In genomic region chr6:116651437-116652118, GRCm38 (mm10) we compare ENCODE assay signal across 8 mouse cellular contexts. TPM values are rescaled to one million over a fixed set of nuclear protein-coding genes. Genes with fewer than 3 reads are reported as not detected.
DNase-seq lines count a peak whose midpoint lies in the region; ATAC-seq and TF ChIP-seq lines count a peak whose summit lies in the region.

No protein-coding gene starts in this region.

- no peak overlapping the region for H3K4me3 ChIP-seq in midbrain, postnatal 0 days (ENCODE audit: low read depth, low read length)
- H3K4me3 ChIP-seq in midbrain, embryonic 10.5 days = no peak overlapping the region
- peak overlapping the region; percentile 24 for H3K4me3 ChIP-seq in kidney, postnatal 0 days (replicated peaks; ENCODE audit: low read depth, low read length)
- H3K4me3 ChIP-seq in forebrain, embryonic 15.5 days = no peak overlapping the region

- no peak overlapping the region for H3K27ac ChIP-seq in midbrain, postnatal 0 days (ENCODE audit: low read depth, low read length)
- H3K27ac ChIP-seq in midbrain, embryonic 10.5 days (replicated peaks) = no peak overlapping the region
- no peak overlapping the region for H3K27ac ChIP-seq in kidney, postnatal 0 days
- no peak overlapping the region for H3K27ac ChIP-seq in forebrain, embryonic 15.5 days (replicated peaks)

- no peak for DNase-seq in midbrain, postnatal 0 days (ENCODE audit: low spot score)
- DNase-seq in midbrain, embryonic 10.5 days (ENCODE audit: low spot score) = no peak
- DNase-seq in heart, adult 9 months (ENCODE audit: low spot score in 2 of 2) = peak; percentile 64 to 67
- DNase-seq in kidney, postnatal 0 days (ENCODE audit: low spot score) = peak; percentile 47
- peak; percentile 76 to 78 for DNase-seq in lung, postnatal 4 days
- no peak for DNase-seq in layer of hippocampus, postnatal 10 days (ENCODE audit: low spot score in 2 of 2)
- no peak for DNase-seq in cerebellum, adult 8-10 months

- peak; percentile 43 for TF ChIP-seq CTCF in midbrain, postnatal 0 days (IDR thresholded peaks at IDR 0.05)
- TF ChIP-seq CTCF in kidney, postnatal 0 days (IDR thresholded peaks at IDR 0.05; ENCODE audit: low read depth) = peak; percentile 66

- ATAC-seq in midbrain, postnatal 0 days (ENCODE audit: low FRiP score) = no peak
- ATAC-seq in kidney, postnatal 0 days (replicated peaks; ENCODE audit: low FRiP score, low read depth) = no peak
- ATAC-seq in forebrain, embryonic 15.5 days (replicated peaks) = no peak

- H3K36me3 ChIP-seq in midbrain, postnatal 0 days (ENCODE audit: insufficient read depth, low read length) = no peaks in the 10 kb centered on the region
- peaks cover 9% of the 10 kb centered on the region for H3K36me3 ChIP-seq in midbrain, embryonic 10.5 days
- H3K36me3 ChIP-seq in kidney, postnatal 0 days (ENCODE audit: insufficient read depth, low read length) = no peaks in the 10 kb centered on the region
- no peaks in the 10 kb centered on the region for H3K36me3 ChIP-seq in forebrain, embryonic 15.5 days

- no peaks in the 10 kb centered on the region for H3K4me1 ChIP-seq in midbrain, postnatal 0 days (ENCODE audit: insufficient read depth, low read length)
- no peaks in the 10 kb centered on the region for H3K4me1 ChIP-seq in midbrain, embryonic 10.5 days
- H3K4me1 ChIP-seq in kidney, postnatal 0 days (replicated peaks; ENCODE audit: insufficient read depth, low read length) = peaks cover 11% of the 10 kb centered on the region; the same call in 1 of the 2 replicates
- H3K4me1 ChIP-seq in forebrain, embryonic 15.5 days = no peaks in the 10 kb centered on the region

- H3K27me3 ChIP-seq in midbrain, postnatal 0 days (ENCODE audit: insufficient read depth, low read length) = no peaks in the 10 kb centered on the region
- H3K27me3 ChIP-seq in midbrain, embryonic 10.5 days (ENCODE audit: low read depth, poor library complexity, severe bottlenecking) = no peaks in the 10 kb centered on the region
- H3K27me3 ChIP-seq in kidney, postnatal 0 days (ENCODE audit: insufficient read depth, low read length) = no peaks in the 10 kb centered on the region
- H3K27me3 ChIP-seq in forebrain, embryonic 15.5 days = no peaks in the 10 kb centered on the region

- H3K4me2 ChIP-seq in midbrain, postnatal 0 days (ENCODE audit: low read depth, low read length, poor library complexity, severe bottlenecking) = no peak overlapping the region
- H3K4me2 ChIP-seq in kidney, postnatal 0 days (ENCODE audit: low read length) = peak overlapping the region; percentile 34
- no peak overlapping the region for H3K4me2 ChIP-seq in forebrain, embryonic 15.5 days (replicated peaks)

- WGBS in midbrain, postnatal 0 days = 78% methylated on average over 20 of the region's 20 CpGs
- WGBS in midbrain, embryonic 10.5 days = 79% methylated on average over 20 of the region's 20 CpGs
- 67% methylated on average over 20 of the region's 20 CpGs for WGBS in kidney, postnatal 0 days
- 82% methylated on average over 20 of the region's 20 CpGs for WGBS in forebrain, embryonic 15.5 days

- H3K9me3 ChIP-seq in midbrain, postnatal 0 days (ENCODE audit: low read length) = no peaks in the 10 kb centered on the region
- no peaks in the 10 kb centered on the region for H3K9me3 ChIP-seq in midbrain, embryonic 10.5 days (replicated peaks)
- no peaks in the 10 kb centered on the region for H3K9me3 ChIP-seq in kidney, postnatal 0 days (replicated peaks; ENCODE audit: low read length)
- H3K9me3 ChIP-seq in forebrain, embryonic 15.5 days = no peaks in the 10 kb centered on the region

- H3K9ac ChIP-seq in midbrain, postnatal 0 days (replicated peaks; ENCODE audit: low read length, poor library complexity, severe bottlenecking) = no peak overlapping the region
- peak overlapping the region; percentile 32; the same call in 1 of the 2 replicates for H3K9ac ChIP-seq in kidney, postnatal 0 days (ENCODE audit: low read depth, low read length)
- no peak overlapping the region for H3K9ac ChIP-seq in forebrain, embryonic 15.5 days (replicated peaks)

RNA-seq across cellular contexts. Expression of gene Depp1, which starts 1.2 kb away (rescaled TPM):
- 1.4 and 5.0 TPM in 2 replicates for total RNA-seq in midbrain, postnatal 0 days (2014; rRNA removed)
- polyA plus RNA-seq in midbrain, postnatal 0 days (2015; fragmentation: Nextera tagmentation; extraction: Ambion mirVana) = 3.1 TPM in 2 replicates
- 8.6 and 9.2 TPM in 2 replicates for polyA plus RNA-seq in midbrain, embryonic 10.5 days (2016; fragmentation: Nextera tagmentation; extraction: Ambion mirVana)
- polyA plus RNA-seq in kidney, postnatal 0 days (2015; fragmentation: Nextera tagmentation; extraction: Ambion mirVana) = 35.6 and 36.8 TPM in 2 replicates
- 1 to 10 TPM; 1.7 to 3.9 TPM for total RNA-seq in layer of hippocampus, postnatal 10 days (2021)
- 7.2 and 8.1 TPM in 2 replicates for polyA plus RNA-seq in forebrain, embryonic 15.5 days (2015; fragmentation: Nextera tagmentation; extraction: Ambion mirVana)

RNA-seq across cellular contexts. Expression of gene Rassf4, which starts 22.2 kb away (rescaled TPM):
- total RNA-seq in midbrain, postnatal 0 days (2014; rRNA removed) = 6.7 and 7.0 TPM in 2 replicates
- polyA plus RNA-seq in midbrain, postnatal 0 days (2015; fragmentation: Nextera tagmentation; extraction: Ambion mirVana) = 8.1 and 10.4 TPM in 2 replicates
- 35.0 and 35.7 TPM in 2 replicates for polyA plus RNA-seq in midbrain, embryonic 10.5 days (2016; fragmentation: Nextera tagmentation; extraction: Ambion mirVana)
- 2.9 and 3.6 TPM in 2 replicates for polyA plus RNA-seq in kidney, postnatal 0 days (2015; fragmentation: Nextera tagmentation; extraction: Ambion mirVana)
- total RNA-seq in layer of hippocampus, postnatal 10 days (2021) = 1 to 10 TPM; 4.3 to 4.8 TPM
- polyA plus RNA-seq in forebrain, embryonic 15.5 days (2015; fragmentation: Nextera tagmentation; extraction: Ambion mirVana) = 9.9 and 10.2 TPM in 2 replicates

RNA-seq across cellular contexts. Expression of gene Zfp422, which starts 22.8 kb away (rescaled TPM):
- total RNA-seq in midbrain, postnatal 0 days (2014; rRNA removed) = 62.8 and 64.5 TPM in 2 replicates
- polyA plus RNA-seq in midbrain, postnatal 0 days (2015; fragmentation: Nextera tagmentation; extraction: Ambion mirVana) = 95.0 and 96.4 TPM in 2 replicates
- 308 and 322 TPM in 2 replicates for polyA plus RNA-seq in midbrain, embryonic 10.5 days (2016; fragmentation: Nextera tagmentation; extraction: Ambion mirVana)
- polyA plus RNA-seq in kidney, postnatal 0 days (2015; fragmentation: Nextera tagmentation; extraction: Ambion mirVana) = 142 and 148 TPM in 2 replicates
- total RNA-seq in layer of hippocampus, postnatal 10 days (2021) = 10 to 100 TPM; 28.9 to 30.0 TPM
- polyA plus RNA-seq in forebrain, embryonic 15.5 days (2015; fragmentation: Nextera tagmentation; extraction: Ambion mirVana) = 218 and 222 TPM in 2 replicates

Comparison
In these comparisons a context has a peak if more than half of its experiments do, and no peak if none do; other contexts are left out.
1. DNase-seq: peak in heart, adult 9 months (2 of 2), kidney, postnatal 0 days (single experiment) and lung, postnatal 4 days (2 of 2); none in midbrain, postnatal 0 days (single experiment), midbrain, embryonic 10.5 days (single experiment), layer of hippocampus, postnatal 10 days (0 of 2) and cerebellum, adult 8-10 months (single experiment).